Mouse (Mus musculus): ENCODE data around the gene Mdh1b.

Gene Mdh1b

DNA sequence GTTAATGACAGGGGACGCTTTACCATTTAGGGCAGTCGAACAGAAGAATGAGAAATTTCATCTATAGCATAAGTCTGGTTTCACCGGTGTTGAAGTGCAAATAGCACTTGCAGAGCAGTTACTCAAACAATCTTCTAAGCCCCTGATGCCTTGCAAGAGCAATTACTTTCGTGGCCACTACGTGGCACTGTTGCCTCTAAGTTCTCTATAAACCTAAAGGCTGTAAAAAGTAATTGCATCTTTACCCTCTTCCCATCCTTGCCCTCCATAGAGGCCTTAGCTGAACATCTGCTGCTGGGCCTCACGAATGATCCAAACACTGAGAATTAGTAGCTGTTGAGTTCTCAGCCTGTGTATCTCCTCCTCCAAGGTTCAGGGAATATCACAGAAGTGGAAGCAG lies 72.1 kb downstream of the Mdh1b start:
- DNase-seq (ENCODE audit: low read depth, low spot score): peak; percentile 90

Measured in forelimb bud, embryonic 11.5 days (tissue).